Mouse (Mus musculus): ENCODE measurements at regions not wholly inside any gene's neighbourhood (a gene's known extent, or its start where the extent isn't known, plus 50 kb on each side); places are given as distances from the start of the nearest gene placed in this dataset.

DNA sequence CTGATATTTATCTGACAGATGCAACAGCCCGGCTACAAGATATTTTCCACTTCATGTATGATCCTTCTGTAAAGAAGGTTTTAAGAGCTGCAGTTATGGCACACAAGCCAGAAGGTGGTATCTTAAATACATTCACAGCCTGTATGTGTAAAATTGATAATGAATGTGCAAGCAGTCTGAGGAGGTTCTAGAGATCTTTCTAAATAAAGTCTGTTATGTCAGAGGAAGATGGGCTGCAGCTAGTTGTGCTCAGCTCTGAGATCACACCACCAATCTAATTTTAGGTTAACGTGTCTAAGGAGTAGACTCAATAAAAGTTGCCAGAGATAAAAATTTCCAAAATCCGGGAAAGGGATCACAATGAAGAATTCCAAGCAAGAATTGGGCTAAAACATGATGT is 218.8 kb downstream of the S1pr1 start:
- TF ChIP-seq CTCF (conservative IDR thresholded peaks at IDR 0.05): no peak
- DNase-seq (ENCODE audit: low spot score in 2 of 2): no peak
- no peak overlapping the region for H3K27ac ChIP-seq

DNA sequence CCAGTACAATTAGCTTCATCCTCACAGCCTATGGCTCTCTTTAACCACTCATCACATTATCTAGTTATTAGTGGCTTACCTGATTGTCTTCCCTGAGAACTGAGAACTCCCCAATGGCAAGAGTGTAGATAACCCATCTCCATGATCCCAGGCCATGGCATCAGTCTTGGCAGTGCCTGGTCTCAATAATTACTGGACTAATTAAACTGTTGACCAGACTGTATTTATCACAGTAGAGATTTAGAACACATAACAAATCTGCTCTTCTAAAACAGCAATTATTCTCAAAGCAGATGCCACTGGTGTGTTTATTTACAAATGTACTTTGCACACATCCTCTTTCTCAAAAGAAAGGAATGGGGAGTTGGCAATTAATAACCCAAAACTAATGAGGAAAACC is 219.2 kb downstream of the S1pr1 start:
- H3K27ac ChIP-seq: no peak overlapping the region
- no peak for DNase-seq (ENCODE audit: low spot score in 2 of 2)
- no peak overlapping the region for H3K4me3 ChIP-seq
- no peak for TF ChIP-seq CTCF (conservative IDR thresholded peaks at IDR 0.05)

More for the DNA sequence above, 218.8 kb downstream of the S1pr1 start:
- H3K4me3 ChIP-seq: no peak overlapping the region

GRCm38 (mm10) chr3:115468980-115469379 is 245.9 kb downstream of the S1pr1 start:
- no peak overlapping the region for H3K4me3 ChIP-seq
- no peak for DNase-seq (ENCODE audit: low spot score in 2 of 2)
- H3K27ac ChIP-seq: no peak overlapping the region
- no peak for TF ChIP-seq CTCF (conservative IDR thresholded peaks at IDR 0.05)

DNA sequence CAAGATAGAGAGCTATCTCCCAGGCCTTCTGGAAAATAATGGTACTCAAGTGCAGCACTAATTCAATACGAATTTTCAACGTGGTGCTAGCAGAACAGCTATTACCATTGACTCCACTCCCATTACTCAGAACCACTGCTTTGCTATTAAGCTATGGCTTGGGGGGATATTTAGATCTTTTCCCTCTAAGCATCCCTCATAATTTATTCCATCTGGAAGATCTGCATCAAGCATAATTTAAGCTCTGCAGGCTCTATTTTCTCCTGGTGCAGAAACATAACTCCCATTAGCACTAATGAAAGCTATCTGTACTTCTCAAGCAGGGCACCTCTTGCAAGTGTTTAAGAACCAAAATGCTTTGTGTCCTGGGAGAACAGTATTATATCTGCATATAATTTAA is 247.0 kb downstream of the S1pr1 start:
- DNase-seq (ENCODE audit: low spot score in 2 of 2): no peak
- no peak overlapping the region for H3K4me3 ChIP-seq
- no peak overlapping the region for H3K27ac ChIP-seq

DNA sequence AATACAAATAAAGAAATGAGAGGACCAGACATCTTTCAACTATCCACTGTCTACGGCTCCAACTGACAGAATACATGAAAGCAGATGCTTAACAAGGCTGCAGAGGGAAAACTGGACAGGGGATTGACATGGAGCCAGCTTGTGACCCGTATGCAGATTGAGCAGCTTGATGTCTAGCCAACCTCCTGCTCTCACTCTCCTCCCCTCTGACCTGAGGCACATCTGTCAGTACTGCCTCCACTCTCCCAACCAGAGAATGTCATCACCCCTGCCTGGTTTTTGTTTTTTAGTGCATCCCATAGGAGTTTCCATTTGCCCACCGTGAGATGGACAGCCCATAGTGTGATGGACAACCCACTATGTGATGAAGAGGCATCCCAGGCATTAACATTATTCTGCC is 252.2 kb downstream of the S1pr1 start:
- no peak for TF ChIP-seq CTCF (conservative IDR thresholded peaks at IDR 0.05)
- Histone ChIP-seq H3K4me3 (no peak overlapping the region), H3K27ac (no peak overlapping the region)
- DNase-seq (ENCODE audit: low spot score in 2 of 2): no peak

More for the DNA sequence above, 247.0 kb downstream of the S1pr1 start:
- no peak for TF ChIP-seq CTCF (conservative IDR thresholded peaks at IDR 0.05)

Small RNA genes in the stretch of these regions (microRNA-seq; reads per million reads assigned to microRNA genes)
- gene Gm25347: 0 reads per million in 2 experiments
